Mouse (Mus musculus) lung, adult 2 months (tissue): ENCODE data around the gene Sag.

Experiments used
- CTCF ChIP-seq: fragments of 200-500 bp; IDR thresholded peaks from 2 replicates; pipeline ENCODE4 v1.5.1; 2011; ENCODE audit warnings: mild to moderate bottlenecking, low read length, control low read depth; ENCODE audit not compliant: insufficient read depth
- POLR2A ChIP-seq: fragments of 200-500 bp; IDR thresholded peaks from 2 replicates; pipeline ENCODE4 v1.6.1; 2011; ENCODE audit warnings: low read depth, mild to moderate bottlenecking, control low read depth, low read length, borderline replicate concordance; ENCODE audit errors: extremely low read depth

DNA sequence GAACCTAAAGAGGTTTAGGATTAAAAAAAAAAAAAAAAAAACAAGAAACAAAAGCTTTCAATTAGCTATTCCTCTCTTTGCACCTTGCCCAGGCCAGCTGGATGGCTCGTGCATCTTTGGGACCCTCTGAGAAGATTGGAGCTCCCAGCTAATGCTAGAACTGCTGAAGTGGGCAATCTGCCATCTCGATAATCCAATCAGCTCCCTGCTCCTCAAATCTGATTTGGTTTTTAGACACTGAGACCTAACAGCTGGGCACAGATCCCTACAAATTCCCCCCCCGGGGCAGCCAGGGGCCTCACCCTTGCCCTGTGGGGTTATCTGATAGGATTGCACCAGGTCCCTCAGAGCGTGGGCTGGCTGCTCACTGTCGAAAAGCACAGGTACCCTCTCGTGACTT is at the start of gene Sag:
- TF ChIP-seq POLR2A, result no peak
- no peak for TF ChIP-seq CTCF
